Mouse (Mus musculus) intestine, embryonic 16.5 days (tissue): ENCODE measurements around the gene Gm20388. TPM values are rescaled to one million over a fixed set of nuclear protein-coding genes. Genes with fewer than 3 reads are reported as not detected.

Source experiments
- ATAC-seq: fragments of 200-750 bp; cut with Nextera tagmentation; 2 replicates; pipeline ENCODE4 v1.8.0; 2017; ENCODE audit warnings: moderate TSS enrichment, moderate library complexity
- H3K27ac ChIP-seq: fragments of 300-500 bp; sonication (generic); 2 replicates; pipeline ENCODE4 v1.5.1; 2014; ENCODE audit warnings: mild to moderate bottlenecking, low read length
- H3K27me3 ChIP-seq: fragments of 300-500 bp; sonication (generic); replicated peaks from 2 replicates; pipeline ENCODE4 v1.6.1; 2014; ENCODE audit warnings: low read length, control low read depth, mixed read lengths; ENCODE audit not compliant: control insufficient read depth, insufficient read depth
- H3K36me3 ChIP-seq: fragments of 300-500 bp; sonication (generic); 2 replicates; pipeline ENCODE4 v1.6.1; 2014; ENCODE audit warnings: low read length, control low read depth; ENCODE audit not compliant: control insufficient read depth, insufficient read depth
- H3K4me1 ChIP-seq: fragments of 300-500 bp; sonication (generic); 2 replicates; pipeline ENCODE4 v1.6.1; 2014; ENCODE audit warnings: low read length, control low read depth, mixed read lengths; ENCODE audit not compliant: control insufficient read depth, insufficient read depth
- H3K4me2 ChIP-seq: fragments of 300-500 bp; sonication (generic); 2 replicates; pipeline ENCODE4 v1.6.1; 2014; ENCODE audit warnings: low read depth, low read length, control low read depth
- H3K4me3 ChIP-seq: fragments of 300-500 bp; sonication (generic); 2 replicates; pipeline ENCODE4 v1.5.1; 2014; ENCODE audit warnings: mild to moderate bottlenecking, low read length
- H3K9ac ChIP-seq: fragments of 300-500 bp; sonication (generic); 2 replicates; pipeline ENCODE4 v1.6.1; 2014; ENCODE audit warnings: low read depth, low read length
- H3K9me3 ChIP-seq: fragments of 300-500 bp; sonication (generic); 2 replicates; pipeline ENCODE4 v1.6.1; 2016; ENCODE audit warnings: low read length, control low read depth; ENCODE audit not compliant: control insufficient read depth
- WGBS: fragments of 180-500 bp; shearing (Covaris S2); extraction: QIAGEN DNeasy Blood & Tissue Kit; methylation state at CpG from one replicate; pipeline ENCODE4 v1.1.7; 2014; 5-methylcytosine and 5-hydroxymethylcytosine counted together
- polyA plus RNA-seq: library from polyadenylated mRNA; unstranded; fragments of >200 nt; fragmentation: Nextera tagmentation; extraction: Ambion mirVana; gene quantifications from 2 replicates; pipeline ENCODE4 v1.2.1, GENCODE M21; 2015

The Gm20388 gene
- polyA plus RNA-seq, 1 experiment from 2014 or later = 5.8 TPM

- Histone ChIP-seq H3K27me3 (no peaks in the 10 kb centered on the region), H3K9me3 (no peaks in the 10 kb centered on the region), H3K4me1 (peaks cover 23% of the 10 kb centered on the region), H3K9ac (no peak overlapping the region), H3K36me3 (no peaks in the 10 kb centered on the region), H3K4me2 (peak overlapping the region; percentile 14; the same call in 1 of the 2 replicates), H3K27ac (peak overlapping the region; percentile 95), H3K4me3 (no peak overlapping the region)
- 13% methylated on average over 10 of the region's 10 CpGs for WGBS
- ATAC-seq = peak; percentile 54
Measured at GRCm38 (mm10) chr8:120683602-120684001, 773.0 kb downstream of the Gm20388 start.

- Histone ChIP-seq H3K4me1 (peaks cover 20% of the 10 kb centered on the region), H3K36me3 (no peaks in the 10 kb centered on the region), H3K9me3 (no peaks in the 10 kb centered on the region), H3K27me3 (no peaks in the 10 kb centered on the region), H3K9ac (no peak overlapping the region), H3K27ac (peak overlapping the region; percentile 95), H3K4me2 (peak overlapping the region; percentile 14; the same call in 1 of the 2 replicates), H3K4me3 (no peak overlapping the region)
- peak; percentile 69 for ATAC-seq
- WGBS = 53% methylated on average over 5 of the region's 5 CpGs
Measured at GRCm38 (mm10) chr8:120684082-120684481, 773.4 kb downstream of the Gm20388 start.

GRCm38 (mm10) chr8:120685097-120685496 is 774.5 kb downstream of the Gm20388 start:
- Histone ChIP-seq H3K27me3 (no peaks in the 10 kb centered on the region), H3K36me3 (no peaks in the 10 kb centered on the region), H3K4me3 (no peak overlapping the region), H3K4me2 (peak overlapping the region; percentile 4; the same call in 1 of the 2 replicates), H3K9ac (peak overlapping the region; percentile 54), H3K9me3 (no peaks in the 10 kb centered on the region), H3K4me1 (peaks cover 20% of the 10 kb centered on the region), H3K27ac (peak overlapping the region; percentile 95)
- 45% methylated on average over 5 of the region's 5 CpGs for WGBS
- ATAC-seq = peak; percentile 78

DNA sequence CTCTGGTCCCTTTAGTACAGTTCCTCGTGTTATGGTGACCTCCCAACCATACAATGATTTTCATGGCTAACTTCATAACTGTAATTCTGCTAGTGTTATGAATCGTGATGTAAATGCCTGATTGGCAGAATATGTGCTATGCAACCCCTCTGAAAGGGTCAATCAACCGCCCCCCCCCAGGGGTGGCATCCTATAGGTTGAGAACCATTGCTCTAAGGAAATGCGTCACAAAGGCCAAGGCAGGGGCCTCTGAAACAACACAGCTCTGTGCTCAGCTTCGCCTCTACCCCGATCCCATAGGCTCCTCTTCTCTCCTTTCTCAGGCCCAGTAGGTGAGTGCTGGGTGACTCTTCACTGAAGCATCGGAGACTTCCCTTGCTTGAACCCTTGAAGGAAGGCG is 775.0 kb downstream of the Gm20388 start:
- no peaks in the 10 kb centered on the region for H3K9me3 ChIP-seq
- no peaks in the 10 kb centered on the region for H3K36me3 ChIP-seq
- no peaks in the 10 kb centered on the region for H3K27me3 ChIP-seq
- peak overlapping the region; percentile 95 for H3K27ac ChIP-seq
- ATAC-seq = no peak
- peaks cover 20% of the 10 kb centered on the region for H3K4me1 ChIP-seq
- no peak overlapping the region for H3K4me3 ChIP-seq
- H3K9ac ChIP-seq = peak overlapping the region; percentile 54
- WGBS = 83% methylated on average over 8 of the region's 8 CpGs
- peak overlapping the region; percentile 4; the same call in 1 of the 2 replicates for H3K4me2 ChIP-seq

- Histone ChIP-seq H3K4me2 (no peak overlapping the region), H3K27me3 (no peaks in the 10 kb centered on the region), H3K36me3 (no peaks in the 10 kb centered on the region), H3K27ac (peak overlapping the region; percentile 95; the same call in 1 of the 2 replicates), H3K4me1 (peaks cover 20% of the 10 kb centered on the region), H3K9ac (peak overlapping the region; percentile 54; the same call in 1 of the 2 replicates), H3K4me3 (no peak overlapping the region), H3K9me3 (no peaks in the 10 kb centered on the region)
- no peak for ATAC-seq
- 81% methylated on average over 13 of the region's 13 CpGs for WGBS
Measured at GRCm38 (mm10) chr8:120686051-120686450, 775.4 kb downstream of the Gm20388 start.

- H3K9ac ChIP-seq = no peak overlapping the region
- H3K27me3 ChIP-seq = no peaks in the 10 kb centered on the region
- ATAC-seq = no peak
- H3K4me2 ChIP-seq = no peak overlapping the region
- peaks cover 20% of the 10 kb centered on the region for H3K4me1 ChIP-seq
- H3K9me3 ChIP-seq = no peaks in the 10 kb centered on the region
- no peaks in the 10 kb centered on the region for H3K36me3 ChIP-seq
- H3K4me3 ChIP-seq = no peak overlapping the region
- H3K27ac ChIP-seq = no peak overlapping the region
- 85% methylated on average over 5 of the region's 5 CpGs for WGBS
Measured at GRCm38 (mm10) chr8:120686576-120686975, 775.9 kb downstream of the Gm20388 start.

DNA sequence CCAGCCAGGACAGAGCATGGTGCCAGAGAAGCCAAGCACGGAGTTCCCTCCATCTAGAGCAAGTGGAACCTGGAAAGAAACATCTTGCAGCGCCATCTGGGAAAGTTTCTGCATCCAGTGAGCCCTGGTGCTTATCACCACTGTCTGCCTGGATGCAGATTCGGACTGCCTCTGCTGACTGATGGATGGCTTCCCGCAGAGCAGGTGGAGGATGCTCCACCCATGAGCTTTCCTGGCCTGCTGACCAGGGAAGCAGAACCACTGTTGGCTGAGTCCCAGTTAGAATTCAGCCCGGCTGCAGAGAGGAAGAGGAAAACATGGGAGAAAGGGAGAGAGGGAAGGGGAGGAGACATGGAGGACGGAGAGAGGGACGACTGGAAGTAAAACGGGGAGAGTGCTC is 777.1 kb downstream of the Gm20388 start:
- Histone ChIP-seq H3K27ac (no peak overlapping the region), H3K9ac (no peak overlapping the region), H3K4me2 (no peak overlapping the region), H3K27me3 (no peaks in the 10 kb centered on the region), H3K36me3 (no peaks in the 10 kb centered on the region), H3K4me3 (no peak overlapping the region), H3K9me3 (no peaks in the 10 kb centered on the region), H3K4me1 (peaks cover 20% of the 10 kb centered on the region)
- 55% methylated on average over 8 of the region's 8 CpGs for WGBS
- ATAC-seq = no peak

- WGBS = 89% methylated on average over 7 of the region's 7 CpGs
- H3K4me3 ChIP-seq = no peak overlapping the region
- H3K4me2 ChIP-seq = no peak overlapping the region
- no peak overlapping the region for H3K27ac ChIP-seq
- no peak overlapping the region for H3K9ac ChIP-seq
- H3K4me1 ChIP-seq = peaks cover 24% of the 10 kb centered on the region
- no peak for ATAC-seq
- H3K9me3 ChIP-seq = no peaks in the 10 kb centered on the region
- H3K36me3 ChIP-seq = no peaks in the 10 kb centered on the region
- no peaks in the 10 kb centered on the region for H3K27me3 ChIP-seq
Measured at GRCm38 (mm10) chr8:120688511-120688910, 777.9 kb downstream of the Gm20388 start.

- Histone ChIP-seq H3K4me2 (no peak overlapping the region), H3K27me3 (no peaks in the 10 kb centered on the region), H3K4me3 (no peak overlapping the region), H3K9ac (peak overlapping the region; percentile 31; the same call in 1 of the 2 replicates), H3K4me1 (peaks cover 36% of the 10 kb centered on the region), H3K9me3 (no peaks in the 10 kb centered on the region), H3K27ac (no peak overlapping the region), H3K36me3 (no peaks in the 10 kb centered on the region)
- 41% methylated on average over 4 of the region's 4 CpGs for WGBS
- 0 out of 2 replicates have a peak, but pooled peaks have one; percentile 29 for ATAC-seq
Measured at GRCm38 (mm10) chr8:120692934-120693333, 782.3 kb downstream of the Gm20388 start.
